Mouse (Mus musculus) heart, postnatal 0 days (tissue): ENCODE data around the gene Cdk19. TPM values are rescaled to one million over a fixed set of nuclear protein-coding genes. Genes with fewer than 3 reads are reported as not detected.

Source experiments
- ATAC-seq: fragments of 200-750 bp; cut with Nextera tagmentation; 2 replicates; pipeline ENCODE4 v1.8.0; 2017; ENCODE audit warnings: low read depth, moderate number of reproducible peaks, moderate library complexity; ENCODE audit not compliant: insufficient read depth
- DNase-seq: peaks from one replicate; pipeline ENCODE4 v3.0.0-alpha.2; 2016; ENCODE audit warnings: low spot score
- H3K27ac ChIP-seq: fragments of 300-500 bp; sonication (generic); 2 replicates; pipeline ENCODE4 v1.5.1; 2014; ENCODE audit warnings: low read depth, mild to moderate bottlenecking
- H3K27me3 ChIP-seq: fragments of 300-500 bp; sonication (generic); 2 replicates; pipeline ENCODE4 v1.6.1; 2014; ENCODE audit warnings: low read length, mixed read lengths; ENCODE audit not compliant: control insufficient read depth, insufficient read depth
- H3K36me3 ChIP-seq: fragments of 300-500 bp; sonication (generic); replicated peaks from 2 replicates; pipeline ENCODE4 v1.6.1; 2014; ENCODE audit warnings: low read length, mixed read lengths; ENCODE audit not compliant: control insufficient read depth, insufficient read depth
- H3K4me1 ChIP-seq: fragments of 300-500 bp; sonication (generic); 2 replicates; pipeline ENCODE4 v1.6.1; 2014; ENCODE audit warnings: antibody characterized with exemption; ENCODE audit not compliant: control insufficient read depth, insufficient read depth
- H3K4me2 ChIP-seq: fragments of 300-500 bp; sonication (generic); 2 replicates; pipeline ENCODE4 v1.6.1; 2014; ENCODE audit warnings: low read depth, mild to moderate bottlenecking, low read length, moderate library complexity
- H3K4me3 ChIP-seq: fragments of 300-500 bp; sonication (generic); 2 replicates; pipeline ENCODE4 v1.5.1; 2014; ENCODE audit warnings: low read depth, low read length
- H3K9ac ChIP-seq: fragments of 300-500 bp; sonication (generic); replicated peaks from 2 replicates; pipeline ENCODE4 v1.6.1; 2014; ENCODE audit warnings: low read depth, low read length, mixed read lengths
- H3K9me3 ChIP-seq: fragments of 300-500 bp; sonication (generic); replicated peaks from 2 replicates; pipeline ENCODE4 v1.6.1; 2016; ENCODE audit warnings: low read length; ENCODE audit not compliant: control insufficient read depth
- CTCF ChIP-seq: IDR thresholded peaks from 2 replicates; pipeline ENCODE4 v1.5.1; 2016; ENCODE audit warnings: antibody characterized with exemption, control low read depth, low read depth
- EP300 ChIP-seq: IDR thresholded peaks from 2 replicates; pipeline ENCODE4 v1.6.1; 2016; ENCODE audit warnings: antibody characterized with exemption, low read depth
- WGBS: fragments of 180-500 bp; shearing (Covaris S2); extraction: QIAGEN DNeasy Blood & Tissue Kit; methylation state at CpG from one replicate; pipeline ENCODE4 v1.1.7; 2014; 5-methylcytosine and 5-hydroxymethylcytosine counted together
- polyA plus RNA-seq: library from polyadenylated mRNA; unstranded; fragments of >200 nt; fragmentation: Nextera tagmentation; extraction: Ambion mirVana; gene quantifications from 2 replicates; pipeline ENCODE4 v1.2.1, GENCODE M21; 2015
- total RNA-seq: library from RNA; depleted of rRNA; stranded (reverse); fragments of >200 nt; gene quantifications from 2 replicates; pipeline ENCODE4 v1.2.3, GENCODE M21; 2014; ENCODE audit warnings: low replicate concordance

Gene Cdk19
- total and polyA plus RNA-seq, 2 experiments from 2014 or later = 3.1 to 11.6 TPM

DNA sequence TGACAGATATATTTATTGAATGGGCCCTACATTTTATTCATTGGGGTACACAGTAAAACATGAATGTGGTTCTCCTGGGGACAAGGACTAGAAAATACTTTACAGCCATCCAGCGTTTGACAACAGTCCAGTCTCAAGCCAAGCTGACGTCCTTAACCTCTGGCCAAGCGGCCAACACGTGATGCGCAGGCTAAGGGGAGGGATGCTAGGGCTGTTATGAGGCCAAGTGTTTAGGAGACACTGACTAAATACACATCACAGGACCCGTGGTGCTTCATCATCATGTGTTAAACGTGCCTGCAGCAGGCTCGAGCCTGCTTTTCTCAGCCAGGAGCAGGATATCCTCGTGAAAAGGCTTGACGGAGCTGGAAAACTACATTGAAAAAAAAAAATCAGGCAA lies 19.1 kb upstream of the Cdk19 start:
- no peaks in the 10 kb centered on the region for H3K4me1 ChIP-seq
- DNase-seq (no peak), ATAC-seq (no peak)
- no peak overlapping the region for H3K9ac ChIP-seq
- no peaks in the 10 kb centered on the region for H3K27me3 ChIP-seq
- 86% methylated on average over 10 of the region's 10 CpGs for WGBS
- no peak overlapping the region for H3K4me3 ChIP-seq
- TF ChIP-seq CTCF (no peak), EP300 (no peak)
- H3K36me3 ChIP-seq = no peaks in the 10 kb centered on the region
- H3K4me2 ChIP-seq = no peak overlapping the region
- H3K27ac ChIP-seq = no peak overlapping the region
- H3K9me3 ChIP-seq = no peaks in the 10 kb centered on the region

DNA sequence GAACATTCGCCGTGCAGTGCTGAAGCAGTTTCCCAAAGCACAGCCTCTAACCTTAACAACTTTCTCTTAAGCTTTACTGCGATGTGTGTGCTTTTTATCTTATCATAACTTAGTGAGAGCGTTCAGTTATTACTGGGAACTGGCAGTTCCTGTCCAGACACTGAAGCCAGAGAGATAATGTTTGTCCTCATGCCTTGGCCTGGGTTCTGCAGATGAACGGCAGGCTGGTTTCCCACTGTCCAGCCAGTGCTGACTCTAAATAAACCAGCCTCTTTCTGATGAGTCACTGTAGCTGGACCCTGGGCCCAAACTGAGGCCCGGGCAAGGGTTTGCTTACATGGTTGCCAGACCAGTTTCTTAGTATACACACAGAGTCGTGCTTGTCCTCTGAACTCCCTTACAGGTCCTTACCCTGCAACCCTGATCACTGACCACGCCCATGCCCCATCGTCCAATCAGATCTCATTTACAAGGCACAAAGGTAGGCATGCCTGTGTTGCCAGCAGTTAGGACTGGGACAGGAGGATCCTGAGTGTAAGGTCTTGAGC lies 11.3 kb upstream of the Cdk19 start:
- no peaks in the 10 kb centered on the region for H3K36me3 ChIP-seq
- 0 out of 2 replicates have a peak, but pooled peaks cover 7% of the 10 kb centered on the region for H3K9me3 ChIP-seq
- H3K4me1 ChIP-seq = peaks cover 15% of the 10 kb centered on the region; the same call in 1 of the 2 replicates
- ATAC-seq (peak; percentile 92), DNase-seq (peak; percentile 56)
- peak overlapping the region; percentile 14; the same call in 1 of the 2 replicates for H3K4me2 ChIP-seq
- TF ChIP-seq CTCF = no peak
- TF ChIP-seq EP300 = peak; percentile 93
- no peaks in the 10 kb centered on the region for H3K27me3 ChIP-seq
- peak overlapping the region; percentile 74 for H3K27ac ChIP-seq
- no peak overlapping the region for H3K9ac ChIP-seq
- 19% methylated on average over 9 of the region's 9 CpGs for WGBS
- no peak overlapping the region for H3K4me3 ChIP-seq

DNA sequence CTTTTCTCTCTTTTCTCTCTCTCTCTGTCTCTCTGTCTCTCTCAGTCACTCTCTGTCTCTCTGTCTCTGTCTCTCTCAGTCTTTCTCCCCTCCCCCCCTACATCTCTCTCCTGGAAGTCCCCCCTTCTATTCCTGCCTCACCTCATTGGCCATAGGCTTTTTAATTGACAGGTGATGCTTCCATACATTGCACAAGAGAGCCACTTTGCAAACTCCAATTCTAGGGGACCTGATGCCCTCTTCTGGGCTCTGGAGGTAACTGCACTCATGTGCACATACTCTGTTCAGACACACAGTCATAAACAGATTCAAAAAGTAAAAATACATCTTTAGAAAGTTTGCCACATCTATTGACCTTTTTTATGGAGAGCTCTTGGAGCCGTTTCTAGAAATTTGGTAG lies 9.1 kb upstream of the Cdk19 start:
- Histone ChIP-seq H3K4me2 (no peak overlapping the region), H3K4me3 (no peak overlapping the region), H3K27ac (no peak overlapping the region), H3K9me3 (0 out of 2 replicates have a peak, but pooled peaks cover 7% of the 10 kb centered on the region), H3K9ac (no peak overlapping the region), H3K27me3 (no peaks in the 10 kb centered on the region), H3K36me3 (no peaks in the 10 kb centered on the region), H3K4me1 (peaks cover 15% of the 10 kb centered on the region; the same call in 1 of the 2 replicates)
- WGBS = 82% methylated on average over 1 of the region's 1 CpGs
- DNase-seq = no peak
- ATAC-seq = no peak
- TF ChIP-seq CTCF (no peak), EP300 (no peak)

DNA sequence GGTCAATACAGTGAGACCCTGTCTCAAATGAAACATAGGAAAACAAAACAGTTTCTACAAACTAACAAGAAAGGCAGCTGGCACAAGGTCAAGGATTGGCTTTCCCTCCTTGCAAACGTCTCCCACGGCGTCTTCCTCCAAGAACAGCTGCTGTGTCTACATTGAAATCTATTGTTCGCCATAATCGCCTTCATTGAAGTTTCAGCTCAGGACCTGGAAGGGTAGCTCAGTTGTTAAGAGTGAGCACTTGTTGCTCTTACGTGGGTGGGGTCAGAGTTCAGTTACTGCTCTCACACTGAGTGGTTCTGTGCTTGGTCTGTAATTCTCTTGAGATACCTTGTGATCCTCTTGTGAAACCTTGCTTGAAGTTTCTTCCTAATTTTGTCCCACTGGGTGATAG lies 6.5 kb upstream of the Cdk19 start:
- ATAC-seq (no peak), DNase-seq (no peak)
- Histone ChIP-seq H3K4me1 (peaks cover 5% of the 10 kb centered on the region; the same call in 1 of the 2 replicates), H3K9ac (no peak overlapping the region), H3K36me3 (no peaks in the 10 kb centered on the region), H3K4me2 (no peak overlapping the region), H3K9me3 (0 out of 2 replicates have a peak, but pooled peaks cover 7% of the 10 kb centered on the region), H3K27ac (no peak overlapping the region), H3K4me3 (no peak overlapping the region), H3K27me3 (no peaks in the 10 kb centered on the region)
- TF ChIP-seq EP300 (no peak), CTCF (no peak)
- WGBS = 74% methylated on average over 6 of the region's 6 CpGs

DNA sequence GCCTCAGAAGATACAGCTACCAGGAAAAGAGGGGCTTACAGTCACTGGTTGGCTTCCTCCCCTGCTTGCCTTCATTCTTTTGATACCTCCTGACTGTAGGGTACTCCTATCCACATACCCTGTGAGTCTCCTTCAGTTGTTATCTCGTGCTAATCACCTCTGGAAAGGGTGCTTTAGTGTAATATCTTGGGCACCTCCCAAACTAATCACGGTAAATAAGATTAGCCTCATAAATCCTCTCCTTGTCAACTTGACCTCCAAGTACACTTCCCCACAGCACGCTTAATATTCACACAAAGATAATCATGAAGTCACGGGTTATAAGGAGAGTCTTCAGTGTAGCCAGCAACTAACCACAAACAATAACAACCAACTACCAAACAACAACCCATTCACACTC lies 2.7 kb downstream of the Cdk19 start:
- 48% methylated on average over 4 of the region's 4 CpGs for WGBS
- no peaks in the 10 kb centered on the region for H3K9me3 ChIP-seq

More for the DNA sequence above, 2.7 kb downstream of the Cdk19 start:
- ATAC-seq = no peak
- TF ChIP-seq CTCF (no peak), EP300 (no peak)
- Histone ChIP-seq H3K27ac (no peak overlapping the region), H3K27me3 (no peaks in the 10 kb centered on the region), H3K9ac (no peak overlapping the region), H3K4me3 (no peak overlapping the region), H3K4me2 (no peak overlapping the region), H3K4me1 (no peaks in the 10 kb centered on the region), H3K36me3 (no peaks in the 10 kb centered on the region)
- DNase-seq = no peak
